Mouse (Mus musculus) small intestine, adult 2 months (tissue): ENCODE measurements around the gene Hpcal4. TPM values are rescaled to one million over a fixed set of nuclear protein-coding genes. Genes with fewer than 3 reads are reported as not detected.

Source experiments
- H3K27ac ChIP-seq: fragments of 200-500 bp; 2 replicates; pipeline ENCODE4 v1.5.1; 2012; ENCODE audit warnings: low read depth, low read length, control low read depth, inconsistent platforms; ENCODE audit not compliant: insufficient read depth
- H3K27me3 ChIP-seq: fragments of 200-500 bp; 2 replicates; pipeline ENCODE4 v1.6.1; 2012; ENCODE audit warnings: mild to moderate bottlenecking, moderate library complexity, low read length, inconsistent platforms; ENCODE audit not compliant: control insufficient read depth, insufficient read depth
- H3K36me3 ChIP-seq: fragments of 200-500 bp; 2 replicates; pipeline ENCODE4 v1.6.1; 2012; ENCODE audit warnings: mild to moderate bottlenecking, low read length, control low read depth, inconsistent platforms; ENCODE audit not compliant: control insufficient read depth, insufficient read depth
- H3K4me1 ChIP-seq: fragments of 200-500 bp; 2 replicates; pipeline ENCODE4 v1.6.1; 2012; ENCODE audit warnings: low read length, inconsistent platforms, mixed read lengths; ENCODE audit not compliant: control insufficient read depth, insufficient read depth, insufficient read length
- H3K4me3 ChIP-seq: fragments of 200-500 bp; 2 replicates; pipeline ENCODE4 v1.5.1; 2012; ENCODE audit warnings: low read depth, mild to moderate bottlenecking, control low read depth, inconsistent platforms, low read length, moderate library complexity
- CTCF ChIP-seq: fragments of 200-500 bp; IDR thresholded peaks from 2 replicates; pipeline ENCODE4 v1.5.1; 2012; ENCODE audit warnings: low read depth, mild to moderate bottlenecking, control low read depth, inconsistent platforms, low read length, moderate library complexity, mixed read lengths; ENCODE audit not compliant: insufficient replicate concordance, insufficient read length; ENCODE audit errors: extremely low read depth
- POLR2A ChIP-seq: fragments of 200-500 bp; IDR thresholded peaks from 2 replicates; pipeline ENCODE4 v1.6.1; 2012; ENCODE audit warnings: low read depth, mild to moderate bottlenecking, control low read depth, inconsistent platforms, low read length, moderate library complexity
- WGBS: fragments of 180-500 bp; shearing (Covaris S2); methylation state at CpG from one replicate; pipeline ENCODE4 v1.1.7; 2018; 5-methylcytosine and 5-hydroxymethylcytosine counted together
- polyA plus RNA-seq: library from polyadenylated mRNA; depleted of rRNA; stranded (reverse); fragments of >200 nt; gene quantifications from 2 replicates; pipeline ENCODE4 v1.2.3, GENCODE M21; 2012; rRNA removed

The Hpcal4 gene
- polyA plus RNA-seq, 1 experiment: 0.20 TPM

DNA sequence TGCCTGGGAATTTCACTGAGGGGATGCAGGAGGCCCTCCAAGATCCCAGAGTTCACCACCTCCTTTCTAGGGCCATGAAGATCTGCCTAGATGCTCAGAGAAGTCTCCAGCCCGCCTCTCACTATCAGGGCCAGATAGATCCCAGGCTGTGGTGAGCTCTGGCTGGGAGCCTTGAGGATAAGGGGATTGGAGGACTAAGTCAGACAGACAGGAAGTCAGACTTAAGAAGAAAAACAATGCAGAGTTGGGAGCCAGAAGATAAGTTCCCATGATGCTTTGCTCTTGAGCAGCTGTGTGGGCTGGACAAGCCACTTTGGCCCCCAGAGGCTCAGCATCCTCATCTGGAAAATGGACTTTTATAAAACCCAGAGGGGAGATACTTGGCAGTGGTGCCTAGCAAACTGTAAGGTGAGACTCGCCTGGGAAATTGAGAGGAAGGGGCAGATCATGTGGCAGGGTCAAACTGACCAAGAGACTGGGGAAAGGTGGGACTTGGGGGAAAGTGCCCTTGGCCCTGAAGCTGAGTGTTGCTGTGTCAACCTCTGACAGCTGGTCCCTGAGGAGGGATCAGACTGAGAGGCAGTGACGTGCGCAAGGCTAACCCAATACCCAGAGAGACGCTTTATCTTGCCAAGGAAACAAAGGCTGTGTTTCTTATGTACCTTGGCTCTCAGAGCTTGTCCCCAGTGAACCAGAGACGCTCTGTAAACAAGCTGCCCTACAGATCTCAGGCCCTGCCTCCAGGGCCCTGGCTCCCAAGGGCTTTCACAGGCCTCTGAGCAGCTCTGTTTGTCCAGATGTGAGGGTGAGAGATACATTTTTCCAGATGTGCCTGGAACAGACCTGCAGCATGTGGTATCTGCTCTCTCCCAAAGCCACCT is 54.6 kb downstream of the Hpcal4 start:
- Histone ChIP-seq H3K36me3 (no peaks in the 10 kb centered on the region), H3K4me3 (no peak overlapping the region), H3K27ac (0 out of 2 replicates have a peak overlapping the region, but pooled peaks have one; percentile 10), H3K4me1 (peaks cover 6% of the 10 kb centered on the region; the same call in 1 of the 2 replicates), H3K27me3 (peaks cover 14% of the 10 kb centered on the region)
- no peak for TF ChIP-seq CTCF
- TF ChIP-seq POLR2A: no peak
- WGBS: 28% methylated on average over 6 of the region's 6 CpGs

- Histone ChIP-seq H3K27me3 (peaks cover 6% of the 10 kb centered on the region), H3K4me1 (peaks cover 6% of the 10 kb centered on the region; the same call in 1 of the 2 replicates), H3K27ac (no peak overlapping the region), H3K4me3 (peak overlapping the region; percentile 44), H3K36me3 (no peaks in the 10 kb centered on the region)
- WGBS: 7% methylated on average over 58 of the region's 58 CpGs
- TF ChIP-seq POLR2A: no peak
- no peak for TF ChIP-seq CTCF
These were observed 56.6 kb downstream of the Hpcal4 start for GRCm38 (mm10) chr4:123239361-123240203.

Other genes starting within 250 kb of the Hpcal4 start
- gene Mfsd2a, start 222.0 kb upstream of the Hpcal4 start, polyA plus RNA-seq: 23.8 and 28.0 TPM in 2 replicates
- 3.0 and 7.1 TPM in 2 replicates for gene Mycl, start 187.6 kb upstream of the Hpcal4 start, polyA plus RNA-seq
- 2.5 and 2.7 TPM in 2 replicates for gene Trit1, start 166.6 kb upstream of the Hpcal4 start, polyA plus RNA-seq
- gene Bmp8b, start 78.1 kb upstream of the Hpcal4 start, polyA plus RNA-seq: 2.0 and 19.3 TPM in 2 replicates
- 0.08 and 1.4 TPM in 2 replicates for gene Oxct2b, start 67.0 kb upstream of the Hpcal4 start, polyA plus RNA-seq
- 5.0 and 10.7 TPM in 2 replicates for gene Ppie, start 43.3 kb upstream of the Hpcal4 start, polyA plus RNA-seq
- not detected in 2 replicates for gene Nt5c1a, start 18.3 kb downstream of the Hpcal4 start, polyA plus RNA-seq
- gene Heyl, start 50.3 kb downstream of the Hpcal4 start, polyA plus RNA-seq: 1.3 TPM in 2 replicates
- 125 and 133 TPM in 2 replicates for gene Pabpc4, start 79.1 kb downstream of the Hpcal4 start, polyA plus RNA-seq
- 1.1 and 3.4 TPM in 2 replicates for gene Oxct2a, start 140.4 kb downstream of the Hpcal4 start, polyA plus RNA-seq
- gene Bmp8a, start 160.0 kb downstream of the Hpcal4 start, polyA plus RNA-seq: 23.9 and 72.2 TPM in 2 replicates